Mouse (Mus musculus): ENCODE results near the gene Rara.
"Not testable (repeated sequence)": the region's sequence is repeated elsewhere in the genome, so short reads cannot be mapped to it uniquely, and the experiment has no call there.

Gene Rara

DNA sequence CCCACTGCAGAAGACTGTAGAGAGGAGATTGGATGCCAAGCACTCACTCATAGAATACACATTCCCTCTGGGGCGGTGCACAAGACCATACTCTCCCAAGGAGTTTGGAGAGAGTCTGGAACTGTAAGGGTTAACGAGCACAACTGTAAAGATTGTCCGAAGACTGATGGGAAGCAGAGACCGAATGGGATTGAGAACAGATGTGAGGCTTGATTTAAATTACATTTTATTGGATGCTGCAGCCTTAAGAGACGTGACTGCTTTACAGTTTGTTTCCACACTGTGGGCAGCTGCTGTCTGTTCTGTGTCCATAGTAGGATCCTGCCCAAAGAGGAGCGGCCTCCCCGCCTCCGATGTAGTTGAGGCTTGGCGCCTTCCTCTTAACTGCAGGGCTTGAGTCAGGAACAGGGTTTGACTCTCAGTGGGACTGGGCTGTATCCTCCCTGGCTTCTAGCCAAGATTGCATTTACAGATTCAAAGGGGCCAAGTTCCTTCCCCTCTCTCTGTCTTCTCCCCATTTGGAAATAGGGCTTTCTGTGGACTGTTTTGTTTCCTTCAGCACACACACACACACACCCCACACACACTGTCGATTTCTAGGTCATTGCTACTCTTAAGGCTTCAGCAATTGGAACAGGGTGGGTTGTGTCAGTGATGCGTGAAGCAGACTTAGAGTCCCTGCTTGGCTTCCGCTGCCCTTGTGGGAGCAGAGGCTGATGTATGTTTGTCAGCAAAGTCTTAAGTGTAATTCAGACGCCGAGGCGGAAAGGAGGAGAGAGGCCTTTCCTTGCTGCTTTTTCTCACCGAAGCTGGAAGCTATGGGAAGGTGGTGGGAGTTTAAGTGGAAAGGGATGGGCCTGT lies 4.5 kb upstream of the Rara start:
- in situ Hi-C loops (cut with MboI, MseI) = not testable (repeated sequence)

DNA sequence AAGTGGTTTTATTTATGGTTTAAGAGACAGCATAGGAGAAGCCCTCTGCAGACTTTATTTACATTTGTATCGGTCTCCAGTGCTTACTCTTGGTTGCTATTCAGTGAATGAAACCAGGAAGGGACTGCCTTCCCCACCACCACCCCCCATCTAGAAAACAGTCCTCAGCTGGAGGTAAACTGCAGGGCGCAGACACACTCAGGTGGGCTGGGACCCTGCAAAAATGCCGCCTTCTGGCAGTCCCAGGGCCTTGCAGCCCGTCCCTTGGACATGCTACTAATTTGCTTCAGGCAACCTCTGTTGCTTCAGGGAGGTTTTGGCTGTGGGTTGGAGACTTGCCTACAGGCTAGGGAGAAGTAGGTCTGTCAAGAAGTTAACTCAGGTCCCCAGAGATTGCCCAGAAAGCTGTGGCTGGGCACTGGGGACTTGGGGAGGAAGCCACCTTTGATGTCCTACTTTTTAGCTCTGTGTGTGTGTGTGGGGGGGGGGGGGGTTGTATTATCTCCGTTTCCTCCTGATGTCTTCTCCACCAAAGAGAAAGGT lies 2.9 kb upstream of the Rara start:
- in situ Hi-C loops (cut with MboI, MseI) = loop anchor here (5.0 kb wide), 1 partner anchor 48 kb away; no protein-coding TSS in a partner anchor

DNA sequence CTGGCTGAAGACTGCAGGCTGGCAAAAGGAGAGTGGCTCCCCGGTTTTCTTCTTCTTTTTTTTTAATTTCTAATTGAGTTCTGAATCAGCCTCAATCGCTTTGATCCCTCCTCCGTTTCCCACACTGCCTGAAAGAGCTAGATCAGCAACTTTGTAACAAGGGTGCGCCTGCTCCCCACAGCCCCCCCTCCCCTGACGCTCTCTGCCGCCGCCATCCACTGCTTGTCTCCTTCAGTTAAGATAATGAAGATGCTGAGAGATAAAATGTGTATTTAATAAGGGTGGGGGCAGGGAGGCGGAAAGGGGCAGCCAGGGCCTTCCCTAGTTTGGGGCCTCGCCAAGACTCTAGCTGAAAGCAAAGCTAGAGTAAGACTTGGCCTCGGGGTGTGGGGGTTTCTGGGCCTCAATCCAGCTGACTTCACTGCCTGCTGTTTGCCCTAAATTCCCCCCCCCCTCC lies 2.3 kb upstream of the Rara start:
- in situ Hi-C loops (cut with MboI, MseI) = loop anchor here (5.0 kb wide), 1 partner anchor 47 kb away; no protein-coding TSS in a partner anchor

DNA sequence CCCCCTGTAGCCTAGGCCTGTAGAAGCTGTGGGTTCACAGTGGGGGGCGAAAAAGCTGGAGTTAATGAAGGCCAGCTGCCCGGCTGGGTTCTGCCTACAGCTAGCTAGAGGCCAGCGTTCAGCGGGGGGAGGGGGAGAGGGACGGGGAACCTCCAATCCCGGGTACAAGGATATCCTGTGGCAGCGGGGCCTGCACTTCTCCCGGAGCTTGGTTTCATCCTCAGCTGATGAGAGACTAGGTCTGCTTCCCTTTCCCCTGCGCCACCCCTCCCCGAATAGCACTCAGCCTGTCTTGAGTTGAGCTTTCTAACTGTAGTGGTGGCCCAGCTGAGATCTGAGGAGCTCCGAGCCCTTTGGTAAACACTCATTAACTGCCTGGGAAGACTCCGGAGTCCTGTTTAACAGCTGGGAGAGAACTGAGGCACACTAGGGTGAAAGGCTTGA lies 1.7 kb upstream of the Rara start:
- in situ Hi-C loops (cut with MboI, MseI) = loop anchor here (5.0 kb wide), 1 partner anchor 46 kb away; no protein-coding TSS in a partner anchor

DNA sequence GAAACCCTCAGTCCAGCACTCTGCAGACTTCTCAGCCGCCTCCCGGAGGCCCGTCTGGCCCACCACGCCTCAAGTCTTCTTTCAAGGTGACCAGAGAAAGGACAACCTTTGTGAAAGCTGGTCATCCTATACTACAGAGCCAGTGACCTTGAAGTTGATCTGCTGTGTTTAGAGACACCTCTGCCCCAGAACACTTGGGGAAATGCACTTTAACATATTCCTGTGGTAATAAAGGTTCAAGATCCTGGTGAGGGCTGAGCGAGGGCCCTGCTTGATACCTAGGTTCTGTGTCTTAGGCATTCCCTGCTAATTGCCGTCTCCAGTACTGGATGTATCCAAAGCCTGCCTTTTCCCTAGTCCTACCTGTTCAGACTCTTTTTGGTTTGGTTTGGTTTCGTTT lies 1.1 kb upstream of the Rara start:
- in situ Hi-C loops (cut with MboI, MseI) = loop anchor here (5.0 kb wide), 1 partner anchor 46 kb away; no protein-coding TSS in a partner anchor

DNA sequence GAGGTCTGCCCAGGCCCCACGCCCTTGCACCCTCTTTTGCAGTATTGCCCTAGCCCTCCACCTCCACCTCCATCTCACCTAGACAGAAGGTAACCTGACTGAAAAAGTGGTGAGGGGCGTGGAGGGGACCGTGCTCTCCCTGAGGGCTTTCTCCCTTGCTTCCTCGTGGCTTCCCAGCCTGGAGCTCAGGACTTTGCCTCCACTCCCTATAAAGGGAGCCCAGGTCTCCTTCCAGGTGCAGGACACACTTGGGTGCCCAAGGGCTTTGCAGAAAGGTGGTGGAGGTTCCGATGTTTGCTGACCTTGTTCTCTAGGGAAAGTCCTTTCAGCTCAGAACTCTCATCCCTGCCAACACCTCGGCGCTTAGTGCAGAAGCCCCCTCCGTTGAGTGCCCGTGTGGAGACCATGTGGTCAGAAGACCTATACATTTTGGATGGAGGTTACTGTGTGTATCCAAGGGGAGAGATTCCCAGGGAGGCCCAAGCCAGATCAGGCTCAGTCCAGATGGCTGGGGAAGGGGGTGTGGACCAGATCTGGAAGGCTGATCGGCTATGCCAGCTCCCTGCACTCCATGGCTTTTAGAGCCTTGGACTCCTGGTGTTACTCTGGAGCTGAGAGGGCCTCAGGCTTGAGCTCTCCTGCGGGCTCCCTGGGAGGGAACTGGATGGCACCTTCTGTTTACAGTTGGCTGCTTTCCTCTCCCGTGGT lies 722 bp downstream of the Rara start:
- in situ Hi-C loops (cut with MboI, MseI) = loop anchor here (5.0 kb wide), 1 partner anchor 44 kb away; no protein-coding TSS in a partner anchor

DNA sequence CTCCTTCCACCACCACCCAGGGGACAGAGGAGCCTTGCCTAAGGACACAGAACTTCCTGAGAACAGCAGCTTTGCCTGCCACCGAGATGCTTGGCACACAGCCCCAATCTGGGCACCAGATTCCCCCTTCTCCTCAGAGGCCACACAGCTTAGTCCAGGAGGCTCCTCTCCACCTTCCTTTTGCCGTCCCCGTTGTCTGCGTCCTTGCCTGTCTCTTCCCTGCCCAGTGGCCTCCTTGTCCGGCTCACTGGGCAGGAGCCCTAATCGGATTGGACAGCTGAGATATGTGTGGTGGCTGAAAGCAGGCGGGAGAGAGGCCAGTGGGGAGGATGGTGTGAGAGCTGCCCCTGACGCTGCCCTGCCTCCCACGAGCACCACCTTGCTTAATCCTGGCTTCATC lies 1.9 kb downstream of the Rara start:
- in situ Hi-C loops (cut with MboI, MseI) = loop anchor here (5.0 kb wide), 1 partner anchor 43 kb away; no protein-coding TSS in a partner anchor

DNA sequence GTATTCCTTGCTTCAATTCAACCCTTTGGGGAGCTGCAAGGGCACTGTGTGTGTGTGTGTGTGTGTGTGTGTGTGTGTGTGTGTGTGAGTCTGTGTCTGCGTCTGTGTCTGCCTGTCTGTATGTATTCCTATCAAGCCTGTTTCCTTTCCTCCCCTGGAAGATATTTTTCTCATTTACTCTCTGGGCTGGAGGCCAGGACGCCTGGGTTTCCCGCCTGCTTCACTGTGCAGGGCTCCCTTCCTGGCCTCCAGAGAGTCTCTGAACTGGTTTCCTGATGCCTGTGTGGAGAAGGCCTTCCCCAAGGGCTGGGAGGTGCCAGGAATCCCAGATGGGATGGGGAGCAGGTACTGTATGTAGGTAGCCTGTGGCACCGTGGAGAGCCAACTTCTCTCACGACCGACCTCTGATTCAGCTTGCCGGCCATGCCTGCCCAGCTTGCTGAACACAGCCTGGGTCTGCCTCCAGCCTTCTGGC lies 2.5 kb downstream of the Rara start:
- in situ Hi-C loops (cut with MboI, MseI) = no loop called here

DNA sequence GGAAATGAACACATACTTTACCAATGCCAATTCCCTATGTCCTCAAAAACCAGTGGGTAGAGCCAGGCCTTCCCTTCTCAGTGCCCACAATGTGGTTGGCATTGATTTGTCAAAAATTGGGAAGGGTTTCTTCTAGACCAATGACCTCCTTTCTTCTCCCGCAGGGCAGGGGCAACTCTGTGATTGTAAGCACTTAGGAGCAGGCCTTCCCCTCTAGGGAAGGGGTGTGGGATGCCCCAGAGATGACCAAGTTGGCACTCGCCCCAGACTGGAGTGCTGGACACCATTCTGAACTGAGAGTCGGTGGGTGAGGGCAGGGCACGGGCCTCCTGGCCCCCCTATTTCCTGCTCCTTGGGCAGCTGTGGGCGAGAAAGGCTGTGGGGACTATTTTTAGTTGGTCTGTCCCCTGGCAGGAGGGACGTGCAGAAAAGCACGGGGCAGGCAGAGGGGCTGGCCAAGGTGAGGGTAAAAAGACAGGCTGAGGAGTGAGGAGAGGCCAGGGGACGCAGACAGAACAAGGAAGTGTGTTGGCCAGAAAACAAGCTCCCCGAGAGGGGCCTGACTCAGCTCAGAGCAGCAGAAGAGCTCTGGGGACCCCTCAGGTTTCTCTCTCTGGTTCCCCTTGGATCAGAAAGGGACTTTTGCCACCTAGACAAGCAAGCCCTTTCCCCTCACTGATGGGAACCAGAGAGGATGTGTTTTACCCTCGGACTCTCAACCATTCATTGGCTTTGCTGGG lies 3.3 kb downstream of the Rara start:
- in situ Hi-C loops (cut with MboI, MseI) = no loop called here

DNA sequence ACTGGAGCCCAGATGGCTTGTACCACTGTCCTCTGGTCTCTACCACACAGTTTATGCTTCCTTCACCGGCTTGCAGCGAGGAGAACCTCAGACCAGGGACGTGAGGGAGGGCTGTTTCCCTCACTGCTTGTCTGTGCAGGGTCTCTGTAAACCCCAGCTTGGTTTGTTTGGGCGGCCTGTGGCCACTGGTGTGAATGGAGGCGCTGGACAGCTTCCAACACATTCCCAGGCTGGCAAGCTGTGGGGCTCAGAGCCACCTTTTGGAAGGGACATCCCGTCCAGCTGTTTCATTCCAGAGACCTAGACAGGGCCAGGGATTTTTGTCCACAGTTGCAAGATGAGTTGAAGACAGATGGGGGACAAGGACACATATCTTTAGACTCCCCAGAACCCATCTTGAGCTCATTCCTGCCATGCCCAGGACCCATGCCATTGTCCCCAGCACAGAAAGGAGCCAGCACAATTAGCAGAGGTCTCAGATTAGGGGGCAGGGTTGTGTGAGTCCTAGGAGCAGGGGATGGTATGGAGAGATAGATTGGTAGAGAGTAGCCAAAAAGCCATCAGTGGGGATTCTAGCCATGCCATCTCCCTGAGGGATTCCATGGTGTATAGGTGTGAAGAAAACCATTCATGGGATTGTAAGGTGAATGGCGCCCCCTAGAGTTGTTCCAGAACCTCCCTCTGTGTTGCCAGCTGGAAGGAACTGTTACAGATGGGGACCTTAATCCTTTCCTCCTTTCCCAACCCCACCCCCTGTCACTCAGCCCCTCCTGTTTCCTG lies 4.1 kb downstream of the Rara start:
- in situ Hi-C loops (cut with MboI, MseI) = no loop called here

DNA sequence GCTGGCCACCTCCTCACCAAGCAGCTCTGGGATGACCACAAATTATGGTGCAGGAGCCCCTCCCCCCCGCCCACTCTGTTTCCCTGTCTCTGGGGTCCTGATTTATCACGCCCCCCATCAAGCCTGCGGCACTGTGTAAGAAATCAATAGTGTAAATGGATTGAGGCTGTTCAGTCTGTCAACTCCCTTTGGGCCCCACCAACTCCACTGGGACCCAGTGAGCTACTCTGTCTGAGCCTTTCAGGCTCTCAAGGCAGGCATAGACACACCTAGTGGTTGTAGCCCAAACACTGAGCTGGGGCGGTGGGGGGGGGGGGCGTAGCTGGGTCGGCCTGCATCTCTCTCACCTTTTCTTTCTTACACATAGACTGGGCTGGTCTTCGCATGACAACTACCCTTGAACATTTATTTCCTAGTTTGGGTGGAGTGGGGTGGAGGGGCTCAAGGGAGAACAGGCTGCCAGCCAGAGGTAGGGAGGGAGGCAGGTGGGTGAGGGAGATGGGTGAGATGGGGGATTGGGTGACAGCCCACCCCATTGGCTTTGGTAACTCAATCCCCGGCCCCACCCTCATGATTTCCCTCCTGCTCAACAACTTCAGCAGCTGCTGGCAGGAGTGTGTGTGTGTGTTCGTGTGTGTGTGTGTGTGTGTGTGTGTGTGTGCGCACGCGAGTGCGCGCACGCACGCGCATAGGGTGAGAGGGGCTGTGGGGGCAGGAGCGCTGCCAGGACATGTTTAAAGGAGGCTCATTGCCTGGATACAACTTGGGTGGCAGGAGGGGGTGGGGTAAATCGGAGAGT lies 4.9 kb downstream of the Rara start:
- in situ Hi-C loops (cut with MboI, MseI) = no loop called here

DNA sequence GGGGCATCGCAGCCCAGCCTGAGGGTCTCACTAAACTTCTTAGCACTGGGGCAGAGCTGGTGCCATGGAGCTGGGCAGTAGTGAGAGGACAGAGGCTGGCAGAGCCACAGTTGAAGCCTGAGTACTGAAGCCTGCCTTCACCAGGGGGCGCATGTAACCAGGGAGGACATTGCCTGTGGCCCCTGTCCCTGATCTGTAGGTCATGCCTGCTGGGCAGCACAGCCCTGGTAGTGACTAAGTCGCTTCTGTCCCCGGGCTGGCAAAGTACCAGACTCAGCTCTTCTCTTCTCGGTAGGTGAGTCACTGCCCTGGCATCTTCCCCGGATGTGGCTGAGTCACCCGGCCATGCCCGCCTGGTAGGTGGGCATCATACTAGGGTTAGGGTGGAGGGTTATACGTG lies 5.5 kb downstream of the Rara start:
- in situ Hi-C loops (cut with MboI, MseI) = no loop called here

DNA sequence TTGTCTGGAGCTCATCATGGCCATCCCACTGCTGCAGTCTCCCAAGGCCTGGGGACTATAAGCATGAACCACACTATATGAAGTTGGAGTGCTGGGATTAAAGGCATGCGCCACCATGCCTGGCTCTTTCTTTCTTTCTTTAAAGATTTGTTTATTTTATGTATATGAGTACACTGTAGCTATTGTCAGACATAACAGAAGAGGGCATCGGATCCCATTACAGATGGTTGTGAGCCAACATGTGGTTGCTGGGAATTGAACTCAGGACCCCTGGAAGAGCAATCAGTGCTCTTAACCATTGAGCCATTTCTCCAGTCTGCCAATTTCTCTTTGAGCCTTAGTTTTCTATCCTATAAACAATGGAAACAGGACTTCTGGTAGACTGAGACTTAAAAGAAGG lies 6.2 kb downstream of the Rara start:
- in situ Hi-C loops (cut with MboI, MseI) = not testable (repeated sequence)

DNA sequence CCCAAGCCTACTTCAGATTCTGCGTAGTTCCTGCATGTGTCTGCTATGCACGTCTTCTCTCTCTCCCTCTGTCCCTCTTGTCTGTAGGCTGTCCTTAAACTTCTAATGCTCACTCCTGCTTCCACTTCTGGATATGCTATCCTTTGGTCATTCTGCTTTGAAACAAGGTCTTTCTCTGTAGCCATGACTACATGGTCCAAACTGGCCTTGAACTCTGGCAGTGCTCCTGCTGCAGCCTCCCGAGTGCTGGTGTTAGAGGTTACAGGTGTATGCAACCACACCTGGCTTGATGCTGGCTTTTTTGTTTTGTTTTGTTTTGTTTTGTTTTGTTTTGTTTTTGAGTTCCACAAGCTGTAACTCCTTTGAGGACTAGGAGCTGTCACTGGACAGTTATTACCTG lies 6.7 kb downstream of the Rara start:
- in situ Hi-C loops (cut with MboI, MseI) = no loop called here

DNA sequence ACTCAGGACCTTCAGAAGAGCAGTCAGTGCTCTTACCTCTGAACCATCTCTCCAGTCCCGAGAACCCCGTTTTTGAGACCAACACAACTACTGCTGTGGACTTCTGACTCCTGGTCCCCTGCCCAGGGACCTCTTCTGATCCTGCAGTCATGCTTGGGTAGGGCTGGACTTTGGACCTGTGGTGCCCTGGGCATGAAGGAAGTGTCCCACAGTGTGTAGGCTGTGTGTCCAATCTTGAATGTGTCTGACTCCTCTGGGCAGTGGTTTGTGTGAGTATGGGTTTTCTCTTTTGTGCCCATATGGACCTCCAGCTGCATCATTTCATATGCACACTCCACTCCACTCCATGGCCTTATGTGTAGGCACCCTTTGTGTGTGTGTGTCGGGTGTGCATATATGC lies 7.5 kb downstream of the Rara start:
- in situ Hi-C loops (cut with MboI, MseI) = no loop called here

DNA sequence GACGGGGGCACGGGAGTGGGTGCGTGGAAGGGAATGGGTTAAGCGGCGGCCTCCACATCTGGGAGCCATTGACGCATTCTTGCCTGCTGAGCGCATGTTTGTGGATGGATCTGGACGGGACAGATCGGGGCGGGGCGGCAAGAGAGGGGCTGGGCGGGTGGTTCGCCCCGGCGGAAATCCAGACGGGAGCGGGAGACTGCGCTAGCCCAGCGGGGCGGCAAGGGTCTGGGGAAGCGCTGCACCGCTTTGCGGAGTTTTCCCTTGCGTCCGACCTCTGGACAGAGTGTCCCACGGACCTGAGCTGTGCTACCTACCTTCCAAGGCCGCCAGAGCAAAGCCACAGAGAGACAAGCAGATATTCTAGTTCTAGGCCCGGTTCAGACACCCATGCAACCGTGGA lies 8.6 kb downstream of the Rara start:
- in situ Hi-C loops (cut with MboI, MseI) = no loop called here

DNA sequence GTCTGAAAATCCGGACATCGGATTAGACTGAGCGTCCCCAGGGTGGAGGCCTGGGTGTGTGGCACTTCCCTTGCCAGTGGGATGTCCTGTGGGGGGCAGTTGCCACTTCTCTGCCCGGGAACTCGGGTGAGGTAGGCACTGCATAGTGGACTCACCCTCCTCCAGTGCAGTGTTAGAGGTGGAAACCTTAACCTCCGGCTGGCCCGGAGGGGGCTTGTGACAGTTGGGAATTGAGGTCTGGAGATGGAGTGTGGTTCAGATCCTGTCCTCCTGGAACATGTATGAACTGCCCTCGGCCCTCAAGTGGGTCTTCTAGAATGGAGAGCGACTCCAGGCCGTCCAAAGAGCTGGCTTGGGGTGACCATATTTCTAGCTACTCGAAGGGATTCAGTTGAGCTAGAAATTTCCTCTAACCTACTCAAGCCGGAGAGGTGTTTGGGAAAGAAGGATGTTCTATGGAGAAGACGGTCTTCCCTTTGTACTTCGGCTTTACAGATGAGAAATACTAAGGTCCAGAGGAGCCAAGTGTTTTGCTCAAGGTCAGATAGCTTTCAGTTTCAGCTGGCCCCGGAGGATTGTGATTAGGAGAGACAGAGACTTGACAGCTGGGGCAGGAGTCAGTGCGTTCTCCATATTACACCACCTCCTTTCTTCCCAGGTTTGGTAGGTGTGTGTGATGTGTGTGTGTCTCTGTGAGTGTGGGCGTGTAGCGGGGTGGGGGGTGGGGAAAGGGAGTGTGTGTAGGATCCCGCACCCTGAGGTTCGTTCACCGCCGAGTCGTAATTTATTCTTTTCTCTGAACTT lies 9.2 kb downstream of the Rara start:
- in situ Hi-C loops (cut with MboI, MseI) = no loop called here

DNA sequence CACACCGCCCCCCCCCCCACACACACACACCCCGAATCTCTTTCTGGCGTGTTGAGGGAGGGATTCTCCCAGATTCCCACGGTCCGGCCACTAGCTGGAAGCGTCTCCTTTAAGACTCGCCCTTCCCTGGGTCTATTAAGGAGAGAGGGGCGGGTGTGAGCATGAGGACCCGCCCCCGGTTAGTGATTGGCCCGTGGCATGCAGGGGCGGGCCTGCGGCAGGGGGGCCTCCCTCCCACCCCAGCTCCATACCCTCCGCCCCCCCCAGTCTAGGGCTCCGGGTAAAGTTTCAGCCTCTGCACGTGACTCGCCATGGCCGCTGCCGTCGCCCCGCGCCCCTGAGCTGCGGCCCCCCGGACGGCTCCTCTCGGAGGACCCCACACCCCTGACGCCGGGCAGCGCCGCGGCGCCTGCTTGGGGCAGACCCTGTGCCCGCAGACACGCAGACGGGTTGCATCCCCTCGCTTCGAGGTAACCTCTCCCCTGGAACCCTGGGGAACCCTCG lies 9.8 kb downstream of the Rara start:
- in situ Hi-C loops (cut with MboI, MseI) = no loop called here

All from T-helper 2 cell (primary cell).